Mouse (Mus musculus) forebrain, embryonic 10.5 days (tissue): ENCODE measurements around the gene Tgm3. TPM values are rescaled to one million over a fixed set of nuclear protein-coding genes. Genes with fewer than 3 reads are reported as not detected.

Experiments used
- DNase-seq: peaks from one replicate; pipeline ENCODE4 v3.0.0-alpha.2; 2017; ENCODE audit warnings: low spot score; ENCODE audit errors: extremely low spot score
- H3K27ac ChIP-seq: fragments of 300-500 bp; sonication (generic); 2 replicates; pipeline ENCODE4 v1.5.1; 2016; ENCODE audit warnings: mild to moderate bottlenecking
- H3K27me3 ChIP-seq: fragments of 300-500 bp; sonication (generic); 2 replicates; pipeline ENCODE4 v1.6.1; 2016; ENCODE audit warnings: mild to moderate bottlenecking; ENCODE audit not compliant: poor library complexity, severe bottlenecking
- H3K36me3 ChIP-seq: fragments of 300-500 bp; sonication (generic); replicated peaks from 2 replicates; pipeline ENCODE4 v1.6.1; 2016; ENCODE audit warnings: mild to moderate bottlenecking, moderate library complexity
- H3K4me1 ChIP-seq: fragments of 300-500 bp; sonication (generic); 2 replicates; pipeline ENCODE4 v1.6.1; 2016
- H3K4me3 ChIP-seq: fragments of 300-500 bp; sonication (generic); 2 replicates; pipeline ENCODE4 v1.5.1; 2016; ENCODE audit warnings: mild to moderate bottlenecking, moderate library complexity
- H3K9me3 ChIP-seq: fragments of 300-500 bp; sonication (generic); 2 replicates; pipeline ENCODE4 v1.6.1; 2016; ENCODE audit warnings: mild to moderate bottlenecking, moderate library complexity
- WGBS: fragments of 180-500 bp; shearing (Covaris S2); methylation state at CpG from one replicate; pipeline ENCODE4 v1.1.7; 2016; 5-methylcytosine and 5-hydroxymethylcytosine counted together
- polyA plus RNA-seq: library from polyadenylated mRNA; unstranded; fragments of >200 nt; fragmentation: Nextera tagmentation; extraction: Ambion mirVana; gene quantifications from 2 replicates; pipeline ENCODE4 v1.2.1, GENCODE M21; 2016

The Tgm3 gene
- polyA plus RNA-seq, 1 experiment from 2014 or later = not detected

DNA sequence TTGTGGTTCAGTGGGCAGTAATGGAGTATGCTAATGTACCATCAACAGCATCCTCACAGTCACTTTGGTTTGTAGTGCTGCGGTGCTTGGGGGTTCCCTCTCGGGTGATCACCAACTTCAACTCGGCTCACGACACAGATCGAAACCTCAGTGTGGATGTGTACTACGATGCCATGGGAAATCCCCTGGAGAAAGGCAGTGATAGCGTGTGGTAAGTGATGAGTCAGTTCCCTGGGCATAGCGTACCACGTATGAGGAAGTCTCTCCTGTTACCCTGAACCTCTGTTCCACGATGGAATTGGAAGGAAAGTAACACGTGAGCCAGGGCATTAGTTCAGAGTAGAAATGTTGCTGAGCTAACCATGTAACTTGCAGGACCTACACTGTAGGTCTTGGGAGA lies 17.7 kb downstream of the Tgm3 start:
- Histone ChIP-seq H3K4me3 (no peak overlapping the region), H3K36me3 (no peaks in the 10 kb centered on the region), H3K4me1 (no peaks in the 10 kb centered on the region), H3K9me3 (no peaks in the 10 kb centered on the region), H3K27ac (no peak overlapping the region), H3K27me3 (no peaks in the 10 kb centered on the region)
- 92% methylated on average over 11 of the region's 11 CpGs for WGBS
- DNase-seq = no peak

DNA sequence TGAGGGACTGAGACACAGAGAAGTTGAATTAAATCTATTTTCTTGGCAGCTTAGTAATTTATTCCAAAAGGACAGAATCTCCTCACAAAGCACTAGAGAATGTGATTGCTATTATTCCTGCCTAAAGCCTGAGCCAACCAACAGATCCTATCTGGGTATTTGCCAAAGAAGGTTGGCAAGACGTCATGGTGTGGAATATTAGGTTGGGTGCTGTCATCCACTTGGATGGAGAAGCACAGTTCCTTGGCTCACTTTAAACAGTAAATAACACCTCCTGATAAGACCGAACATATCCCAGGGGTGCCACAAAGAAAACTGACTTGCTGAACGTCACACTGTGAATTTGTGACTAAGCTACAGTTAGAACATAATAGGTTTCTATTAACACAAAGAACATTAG lies 20.5 kb downstream of the Tgm3 start:
- no peaks in the 10 kb centered on the region for H3K9me3 ChIP-seq
- H3K4me3 ChIP-seq = no peak overlapping the region
- WGBS = 85% methylated on average over 3 of the region's 3 CpGs
- no peaks in the 10 kb centered on the region for H3K4me1 ChIP-seq
- no peaks in the 10 kb centered on the region for H3K36me3 ChIP-seq
- DNase-seq = no peak
- no peaks in the 10 kb centered on the region for H3K27me3 ChIP-seq
- no peak overlapping the region for H3K27ac ChIP-seq

DNA sequence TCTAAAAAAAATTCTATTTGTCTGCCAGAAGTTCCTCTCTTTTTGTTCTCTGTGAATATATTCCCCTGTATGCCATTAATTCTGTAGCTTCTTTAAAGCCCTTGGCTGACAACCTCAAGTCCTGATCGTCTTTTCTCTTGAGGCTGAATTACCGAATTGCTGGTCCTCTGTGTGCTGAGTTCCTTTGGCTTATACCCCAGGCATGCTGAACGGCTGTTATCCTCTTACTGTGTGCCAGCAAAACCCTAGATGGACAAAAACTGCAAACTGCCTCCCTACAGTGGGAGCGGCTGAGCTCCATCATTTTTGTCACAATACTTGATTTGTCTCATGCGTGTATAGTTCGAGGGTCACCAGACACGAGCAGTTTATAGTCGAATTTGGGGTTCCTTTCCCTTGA lies 24.7 kb downstream of the Tgm3 start:
- Histone ChIP-seq H3K9me3 (no peaks in the 10 kb centered on the region), H3K36me3 (no peaks in the 10 kb centered on the region), H3K27me3 (no peaks in the 10 kb centered on the region), H3K4me1 (no peaks in the 10 kb centered on the region), H3K27ac (no peak overlapping the region), H3K4me3 (no peak overlapping the region)
- 85% methylated on average over 8 of the region's 8 CpGs for WGBS
- DNase-seq = no peak

DNA sequence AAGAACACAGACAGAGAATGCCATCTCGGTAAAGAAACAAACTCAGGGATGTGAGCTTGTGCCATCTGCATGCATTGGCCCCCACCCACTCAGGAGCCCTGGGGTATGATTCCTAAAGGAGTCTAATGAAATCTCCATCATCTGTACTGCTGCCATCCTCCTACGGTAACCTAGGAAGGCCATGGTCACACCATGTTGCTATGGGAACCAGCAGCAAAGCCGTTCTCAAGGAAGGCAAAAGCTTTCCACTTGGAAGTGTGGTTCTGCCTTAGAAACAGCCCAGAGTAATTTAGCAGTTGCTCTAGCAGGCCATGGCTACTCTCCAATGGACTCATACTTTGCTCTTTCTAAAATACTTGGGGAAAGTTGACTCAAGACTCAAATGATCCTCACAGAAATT lies 26.8 kb downstream of the Tgm3 start:
- no peak for DNase-seq
- no peaks in the 10 kb centered on the region for H3K9me3 ChIP-seq
- H3K36me3 ChIP-seq = no peaks in the 10 kb centered on the region
- no peaks in the 10 kb centered on the region for H3K4me1 ChIP-seq
- WGBS = 80% methylated on average over 3 of the region's 3 CpGs
- H3K27ac ChIP-seq = no peak overlapping the region
- no peak overlapping the region for H3K4me3 ChIP-seq
- H3K27me3 ChIP-seq = no peaks in the 10 kb centered on the region

DNA sequence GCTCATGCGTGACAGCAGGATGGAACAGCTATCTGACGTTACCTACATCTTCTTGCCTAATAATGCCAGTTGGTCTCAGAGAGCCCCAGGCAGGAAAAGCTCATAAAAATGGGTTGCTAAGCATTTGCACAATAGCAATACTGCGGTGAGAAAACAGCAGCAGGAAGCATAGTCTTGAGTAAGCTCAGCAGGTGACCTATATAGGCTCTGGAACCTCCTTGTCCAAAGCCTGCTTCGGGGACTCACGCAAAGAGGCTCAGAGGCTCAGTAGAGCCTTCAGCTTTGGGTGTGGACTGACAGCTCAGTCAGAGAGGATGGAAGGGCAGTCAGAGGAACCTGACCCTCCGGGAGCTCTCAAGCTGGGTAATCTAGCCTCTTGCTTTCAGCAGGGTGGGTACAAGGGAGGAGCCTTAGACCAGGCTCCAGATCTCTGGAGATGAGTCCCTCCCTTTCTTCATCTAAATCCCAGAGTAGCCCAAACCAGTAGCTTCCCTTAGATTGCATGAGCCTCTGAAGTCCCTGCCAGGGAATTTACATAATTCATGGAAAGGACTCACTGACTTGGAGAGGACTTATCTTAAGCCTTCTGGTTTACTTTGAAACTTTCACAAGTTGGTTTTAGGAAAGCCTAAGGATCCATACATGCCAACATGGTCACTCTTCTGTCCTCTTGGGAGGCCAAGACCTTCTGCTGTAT lies 28.2 kb downstream of the Tgm3 start:
- H3K9me3 ChIP-seq = no peaks in the 10 kb centered on the region
- no peak overlapping the region for H3K27ac ChIP-seq
- H3K36me3 ChIP-seq = no peaks in the 10 kb centered on the region
- no peaks in the 10 kb centered on the region for H3K27me3 ChIP-seq
- H3K4me3 ChIP-seq = no peak overlapping the region
- DNase-seq = no peak
- H3K4me1 ChIP-seq = no peaks in the 10 kb centered on the region
- 89% methylated on average over 6 of the region's 6 CpGs for WGBS

DNA sequence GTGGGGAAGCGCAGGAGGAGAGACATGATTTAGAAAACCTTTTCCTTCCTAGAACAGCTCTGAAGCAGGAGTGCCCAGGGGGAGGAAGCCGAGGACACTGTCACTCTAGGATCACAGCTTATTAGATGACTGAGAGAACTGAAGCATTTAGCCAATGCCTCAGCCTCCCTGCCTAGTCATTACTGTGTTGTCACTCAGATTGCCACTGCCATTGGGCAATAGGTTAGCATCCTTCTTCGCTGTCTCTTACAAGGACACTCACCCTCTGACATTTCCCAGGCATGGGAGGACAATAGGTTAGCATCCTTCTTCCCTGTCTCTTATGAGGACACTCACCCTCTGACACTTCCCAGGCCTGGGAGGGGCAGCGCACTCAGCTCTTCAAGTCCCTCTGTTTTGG lies 31.7 kb downstream of the Tgm3 start:
- Histone ChIP-seq H3K4me3 (no peak overlapping the region), H3K9me3 (no peaks in the 10 kb centered on the region), H3K27ac (no peak overlapping the region), H3K36me3 (no peaks in the 10 kb centered on the region), H3K4me1 (peaks cover 7% of the 10 kb centered on the region; the same call in 1 of the 2 replicates), H3K27me3 (no peaks in the 10 kb centered on the region)
- 90% methylated on average over 4 of the region's 4 CpGs for WGBS
- DNase-seq = no peak

DNA sequence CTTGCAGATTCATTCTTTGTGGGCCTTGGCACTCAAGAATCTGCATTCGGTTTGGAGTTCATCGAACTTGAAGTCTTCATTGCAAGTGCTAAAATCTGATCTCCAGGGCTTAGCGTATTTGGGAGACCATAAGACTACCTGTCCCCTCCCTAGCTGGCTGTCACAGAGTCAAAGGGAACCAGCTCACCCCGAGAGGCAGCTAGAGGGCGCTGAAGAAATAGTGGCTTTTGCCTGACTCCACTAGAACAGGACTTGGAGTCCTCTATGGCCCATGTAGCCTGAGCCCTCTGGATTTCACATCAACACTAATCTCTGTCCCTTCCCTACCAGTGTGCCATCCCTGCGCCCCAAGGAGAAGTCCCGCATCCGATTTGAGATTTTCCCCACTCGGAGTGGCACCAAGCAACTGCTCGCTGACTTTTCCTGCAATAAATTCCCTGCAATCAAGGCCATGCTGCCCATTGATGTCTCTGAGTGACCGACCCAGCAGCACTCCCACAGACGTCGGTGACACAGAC lies 35.8 kb downstream of the Tgm3 start:
- H3K36me3 ChIP-seq = no peaks in the 10 kb centered on the region
- H3K4me3 ChIP-seq = no peak overlapping the region
- no peak overlapping the region for H3K27ac ChIP-seq
- WGBS = 79% methylated on average over 13 of the region's 13 CpGs
- no peaks in the 10 kb centered on the region for H3K27me3 ChIP-seq
- H3K9me3 ChIP-seq = no peaks in the 10 kb centered on the region
- peaks cover 7% of the 10 kb centered on the region; the same call in 1 of the 2 replicates for H3K4me1 ChIP-seq
- no peak for DNase-seq

DNA sequence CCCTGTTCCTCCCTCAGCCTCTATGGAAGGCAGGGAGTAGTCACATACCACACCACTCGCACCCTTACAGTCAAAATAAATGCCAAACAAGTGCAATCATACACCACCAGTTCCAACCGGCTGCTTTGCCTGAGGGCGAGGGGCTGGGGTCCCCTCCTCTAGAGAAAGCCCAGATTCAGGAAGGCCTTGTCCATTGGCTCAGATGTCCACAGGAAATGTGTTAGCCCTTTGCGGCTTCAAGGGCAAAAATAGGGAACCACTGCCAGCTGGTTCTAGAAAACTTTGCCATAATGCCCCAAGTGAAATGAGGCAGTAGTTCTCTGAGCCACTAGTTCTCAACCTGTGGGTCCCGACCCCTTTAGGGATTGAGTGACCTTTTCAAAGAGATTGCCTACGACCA lies 36.6 kb downstream of the Tgm3 start:
- Histone ChIP-seq H3K4me1 (peaks cover 7% of the 10 kb centered on the region; the same call in 1 of the 2 replicates), H3K9me3 (no peaks in the 10 kb centered on the region), H3K36me3 (no peaks in the 10 kb centered on the region), H3K27me3 (no peaks in the 10 kb centered on the region), H3K27ac (no peak overlapping the region), H3K4me3 (no peak overlapping the region)
- WGBS = 84% methylated on average over 6 of the region's 6 CpGs
- no peak for DNase-seq

DNA sequence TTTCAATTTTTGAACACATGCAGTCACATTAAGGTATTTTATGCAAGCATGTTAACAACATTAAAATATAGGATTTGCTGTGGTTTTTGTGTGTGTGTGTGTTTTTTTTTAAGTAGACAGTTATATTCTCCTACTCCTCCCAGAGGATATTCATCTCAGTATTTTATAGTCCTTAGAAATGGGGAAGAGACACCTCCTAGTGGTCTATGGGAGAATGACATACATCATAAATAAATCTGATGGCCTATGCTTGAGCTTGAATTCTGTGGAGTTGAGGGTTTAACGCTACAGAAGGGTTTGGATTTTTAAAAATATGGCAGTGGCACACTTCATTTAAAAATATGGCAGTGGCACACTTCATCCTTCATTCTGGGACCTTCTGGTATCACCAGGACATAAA lies 46.0 kb downstream of the Tgm3 start:
- Histone ChIP-seq H3K27ac (no peak overlapping the region), H3K36me3 (no peaks in the 10 kb centered on the region), H3K4me3 (no peak overlapping the region), H3K4me1 (no peaks in the 10 kb centered on the region), H3K9me3 (no peaks in the 10 kb centered on the region), H3K27me3 (no peaks in the 10 kb centered on the region)
- DNase-seq = no peak
- 63% methylated on average over 1 of the region's 1 CpGs for WGBS

DNA sequence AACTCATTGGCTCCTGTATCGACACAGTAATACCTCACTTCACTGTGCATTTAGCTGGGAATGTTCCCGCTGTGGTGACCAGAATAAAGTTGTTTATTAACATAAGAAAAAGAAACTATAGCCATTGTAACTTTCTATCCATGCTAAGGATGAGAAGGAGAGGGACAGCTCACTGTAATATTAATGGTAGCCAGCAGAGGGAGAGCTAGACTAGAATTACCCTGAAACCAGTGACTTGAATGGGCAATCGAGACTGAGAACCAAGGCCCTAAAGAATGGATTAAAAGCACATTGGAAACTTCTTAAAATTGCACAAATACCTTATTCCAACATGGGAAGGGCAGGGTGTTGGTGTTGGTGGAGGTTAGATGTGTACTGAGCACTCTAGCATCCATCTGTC lies 56.1 kb downstream of the Tgm3 start:
- no peak overlapping the region for H3K4me3 ChIP-seq
- 37% methylated on average over 3 of the region's 3 CpGs for WGBS
- H3K9me3 ChIP-seq = no peaks in the 10 kb centered on the region
- H3K27me3 ChIP-seq = no peaks in the 10 kb centered on the region
- no peak for DNase-seq
- no peaks in the 10 kb centered on the region for H3K36me3 ChIP-seq
- no peak overlapping the region for H3K27ac ChIP-seq
- H3K4me1 ChIP-seq = no peaks in the 10 kb centered on the region

DNA sequence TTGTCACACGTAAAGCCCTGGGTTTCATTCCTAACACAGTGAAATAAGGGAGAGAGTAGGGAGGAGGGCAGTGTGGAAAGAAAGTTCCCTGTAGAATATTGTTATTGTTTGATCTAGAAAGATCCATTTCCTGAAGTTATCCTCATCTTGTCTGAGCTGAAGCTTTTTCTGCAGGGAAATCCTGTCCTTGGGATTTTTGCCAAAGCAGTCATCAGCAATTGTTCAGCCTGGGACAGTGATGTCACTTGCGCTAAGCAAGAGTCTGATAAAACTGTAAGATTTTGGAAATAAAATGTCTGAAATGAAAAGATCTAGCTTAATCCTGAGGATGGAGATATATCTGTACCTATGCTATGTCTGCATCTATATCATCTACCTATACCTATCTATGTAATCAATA lies 58.2 kb downstream of the Tgm3 start:
- H3K4me1 ChIP-seq = no peaks in the 10 kb centered on the region
- no peak overlapping the region for H3K27ac ChIP-seq
- no peak overlapping the region for H3K4me3 ChIP-seq
- no peak for DNase-seq
- H3K9me3 ChIP-seq = no peaks in the 10 kb centered on the region
- H3K27me3 ChIP-seq = no peaks in the 10 kb centered on the region
- H3K36me3 ChIP-seq = no peaks in the 10 kb centered on the region
- 82% methylated on average over 2 of the region's 2 CpGs for WGBS
